Mouse (Mus musculus) left cerebral cortex, adult 9 months (tissue): ENCODE measurements around the gene Fgfr3.

Experiments
- DNase-seq, 2 experiments: peaks; one replicate each; pipeline ENCODE4 v3.0.0; 2022; ENCODE audit warnings: low spot score in 2 of 2

The Fgfr3 gene

GRCm38 (mm10) chr5:33721541-33722265 is at the start of gene Fgfr3:
Gene Fgfr3, plus strand, starts transcription at chr5:33721674.
- DNase-seq: no peak

GRCm38 (mm10) chr5:33674439-33674838 is 47.0 kb upstream of the Fgfr3 start:
- DNase-seq: peak; percentile 49 to 75

- DNase-seq: peak in 1 of 2 experiments; percentile 68
Measured at GRCm38 (mm10) chr5:33675964-33676363, 45.5 kb upstream of the Fgfr3 start.

DNA sequence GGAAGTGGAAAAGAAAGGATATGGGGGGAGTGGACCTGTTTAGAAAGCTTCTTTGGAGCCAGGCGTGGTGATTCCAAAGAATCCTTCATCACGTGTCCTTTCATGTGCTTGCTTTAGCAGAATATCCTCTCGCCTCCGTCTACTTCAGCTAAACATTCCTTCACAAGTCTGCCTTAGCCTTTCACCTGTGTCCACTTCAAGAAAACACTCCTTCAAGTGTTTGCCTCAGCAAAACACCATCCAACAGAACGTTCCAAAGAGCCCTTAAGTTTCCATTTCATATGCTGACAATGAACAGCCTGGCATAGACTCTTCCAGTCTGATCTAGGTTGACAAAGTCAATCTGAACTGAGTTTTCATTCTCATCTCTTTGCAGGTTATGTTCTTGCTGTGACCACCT is 43.2 kb upstream of the Fgfr3 start:
- no peak for DNase-seq

- no peak for DNase-seq
Measured at GRCm38 (mm10) chr5:33681044-33681443, 40.4 kb upstream of the Fgfr3 start.

GRCm38 (mm10) chr5:33681611-33682388 is 39.7 kb upstream of the Fgfr3 start:
- no peak for DNase-seq

GRCm38 (mm10) chr5:33682963-33683362 is 38.5 kb upstream of the Fgfr3 start:
- DNase-seq: no peak

DNA sequence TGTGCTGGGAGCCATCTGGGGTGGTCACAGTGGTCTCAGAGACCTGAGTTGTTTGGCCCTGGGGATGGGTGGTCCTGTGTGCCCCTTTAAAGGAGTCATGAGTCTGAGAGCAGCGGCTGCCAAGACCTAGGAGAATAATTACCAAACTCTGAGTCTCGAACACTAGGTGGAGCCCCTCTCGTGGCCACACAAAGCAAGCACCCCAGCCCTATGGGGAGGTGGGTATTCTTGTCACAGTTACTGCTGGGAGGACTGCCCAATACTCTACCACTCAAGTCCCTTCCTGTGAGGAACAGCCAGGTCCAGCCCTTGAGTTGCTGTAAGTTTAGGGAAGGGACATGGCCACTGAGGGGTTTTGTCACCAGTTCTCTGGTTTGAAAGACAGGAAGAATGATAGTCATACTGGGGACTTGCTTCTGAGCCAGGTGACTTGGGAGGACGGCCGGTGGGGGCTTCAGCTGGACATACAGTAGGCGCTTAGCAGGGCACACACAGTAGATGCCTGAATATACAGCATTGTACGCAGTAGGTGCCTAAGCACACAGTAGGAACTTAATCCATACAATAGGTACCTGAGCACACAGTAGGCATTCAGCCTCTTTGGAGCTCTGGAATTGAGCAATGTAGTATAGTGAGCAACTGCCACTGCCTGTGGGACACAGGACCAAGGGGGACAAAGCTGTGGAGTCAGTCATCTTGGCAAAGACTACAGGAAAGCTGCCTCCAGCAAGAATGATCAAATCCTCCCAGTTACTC is 37.4 kb upstream of the Fgfr3 start:
- peak in 1 of 2 experiments; percentile 54 for DNase-seq

- DNase-seq: no peak
Measured at GRCm38 (mm10) chr5:33684932-33685331, 36.5 kb upstream of the Fgfr3 start.

- DNase-seq: no peak
Measured at GRCm38 (mm10) chr5:33687142-33687541, 34.3 kb upstream of the Fgfr3 start.

- no peak for DNase-seq
Measured at GRCm38 (mm10) chr5:33688278-33689220, 32.9 kb upstream of the Fgfr3 start.

GRCm38 (mm10) chr5:33689221-33689844 is 32.1 kb upstream of the Fgfr3 start:
- no peak for DNase-seq

GRCm38 (mm10) chr5:33689852-33690645 is 31.4 kb upstream of the Fgfr3 start:
- DNase-seq: no peak

- no peak for DNase-seq
Measured at GRCm38 (mm10) chr5:33692393-33692792, 29.1 kb upstream of the Fgfr3 start.

DNA sequence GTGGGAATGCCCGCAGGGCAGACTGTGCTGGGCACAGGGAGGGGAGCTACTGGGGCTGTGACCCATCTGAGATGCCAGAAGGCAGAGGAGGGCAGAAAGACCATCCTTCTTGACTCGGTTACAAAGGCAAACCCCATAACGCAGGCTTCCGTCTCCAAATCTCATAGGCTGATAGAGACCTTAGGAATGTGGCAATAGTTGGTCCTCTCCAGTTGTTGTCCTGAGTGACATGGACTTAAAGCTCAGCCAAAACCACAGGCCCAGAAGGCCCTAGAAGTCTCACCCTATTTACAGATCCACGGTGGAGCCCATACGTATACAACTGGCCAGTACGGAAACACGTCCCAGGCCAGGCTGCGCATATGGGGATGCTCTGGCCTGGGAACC is 27.0 kb upstream of the Fgfr3 start:
- no peak for DNase-seq

DNA sequence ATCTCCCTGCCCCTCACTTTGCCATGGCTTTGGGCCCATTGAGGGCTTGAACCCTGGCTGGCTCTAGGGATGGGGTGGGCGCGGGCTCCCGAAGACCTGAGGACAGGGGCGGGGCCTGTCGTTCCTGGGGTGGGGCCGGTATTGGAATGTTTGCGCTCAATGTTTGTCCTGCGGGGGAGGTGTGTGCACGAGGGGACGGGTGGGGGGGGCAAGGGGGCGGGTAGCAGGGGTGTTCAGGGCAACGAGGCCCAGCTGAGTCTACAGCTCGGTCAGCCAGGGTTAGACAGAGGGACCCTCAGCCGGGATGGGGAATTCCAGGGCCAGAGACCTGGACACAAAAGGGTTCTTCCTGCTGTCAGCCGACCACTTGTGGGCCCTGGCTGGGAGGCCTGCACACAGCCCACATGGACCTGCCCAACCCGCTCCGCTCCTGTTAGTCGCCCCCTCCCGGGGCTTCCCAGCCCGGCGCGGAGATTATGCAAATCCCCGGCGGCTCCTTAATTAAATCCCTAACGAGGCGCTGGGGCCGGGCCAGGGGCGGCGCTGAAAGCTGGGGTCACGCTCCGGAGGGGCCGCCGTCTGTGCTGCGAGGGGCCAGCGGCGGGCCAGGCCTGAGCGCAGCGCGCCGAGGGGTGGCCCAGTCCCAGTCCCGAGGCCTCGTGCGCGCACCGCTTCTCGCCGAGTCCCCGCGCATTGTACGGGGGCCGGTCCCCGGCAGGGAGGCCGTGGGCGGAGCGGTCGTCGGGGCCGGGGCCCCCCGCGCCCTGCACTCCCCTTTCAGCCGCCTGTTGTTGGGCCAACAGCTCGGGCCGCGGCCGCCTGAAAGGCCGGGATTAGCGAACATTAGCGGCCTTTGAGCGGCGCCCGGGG is 26.4 kb upstream of the Fgfr3 start:
- peak in 1 of 2 experiments; percentile 30 for DNase-seq

GRCm38 (mm10) chr5:33695718-33696121 is 25.8 kb upstream of the Fgfr3 start:
- no peak for DNase-seq

DNA sequence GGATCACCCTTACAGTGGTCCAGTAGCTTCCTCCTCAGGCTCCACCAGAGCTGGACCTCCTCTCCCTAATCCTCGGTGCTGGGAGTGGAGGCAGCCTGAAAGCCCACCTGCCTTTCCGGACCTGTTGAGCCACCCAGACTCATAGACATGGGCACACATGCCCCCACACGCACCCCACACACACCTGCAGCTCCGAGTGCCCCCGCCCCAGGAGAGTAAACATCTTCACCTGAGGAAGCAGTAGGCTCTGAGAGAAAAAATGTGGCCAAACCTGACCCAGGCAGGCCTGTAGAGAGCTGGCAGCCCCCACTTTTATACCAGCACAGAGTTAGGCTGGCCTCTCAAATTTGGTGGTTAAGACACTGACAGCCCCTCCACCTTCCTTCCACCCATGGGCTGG is 25.0 kb upstream of the Fgfr3 start:
- no peak for DNase-seq

- DNase-seq: no peak
Measured at GRCm38 (mm10) chr5:33697534-33697933, 23.9 kb upstream of the Fgfr3 start.
